Mouse (Mus musculus): ENCODE data around the gene Il19. TPM values are rescaled to one million over a fixed set of nuclear protein-coding genes. Genes with fewer than 3 reads are reported as not detected.

Il19 gene
- not detected for total RNA-seq (2021)
- long read RNA-seq, experiment 1, result 0 reads
- long read RNA-seq, experiment 2, result 0 reads

DNA sequence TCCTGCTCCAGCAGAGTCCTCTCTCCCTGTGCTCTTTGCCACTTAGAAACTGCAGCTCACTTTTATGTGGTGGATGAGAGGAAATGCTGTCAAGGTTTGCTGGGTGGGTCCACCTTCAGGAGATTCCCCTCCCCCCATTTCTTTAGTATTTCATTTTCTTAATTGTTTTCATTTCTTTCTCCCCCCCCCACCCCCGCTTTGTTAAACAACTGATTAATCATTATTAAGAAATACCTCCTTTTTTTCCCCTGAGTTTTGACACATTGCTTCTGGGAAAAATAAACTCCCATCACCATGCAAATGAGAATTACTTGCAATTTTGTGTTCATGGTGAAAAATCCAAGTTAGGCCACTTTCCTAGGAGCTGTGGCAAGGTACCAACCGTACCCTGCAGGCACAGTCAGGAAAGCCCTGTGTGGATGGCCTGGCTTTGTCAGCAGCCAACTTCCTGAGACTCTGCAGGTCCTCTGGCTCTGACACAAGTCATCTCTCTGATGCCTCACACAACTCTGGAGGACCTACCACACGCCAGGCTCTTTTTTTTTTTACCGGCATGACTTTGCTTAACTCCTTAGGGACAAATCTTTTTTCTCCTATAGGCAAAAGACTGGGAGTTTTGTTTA, at the start of gene Il19:
Il19 (minus strand) TSS at position 51 of the 623 bp plus-strand sequence.
- Histone ChIP-seq H3K27ac (no peak within 1 kb of the TSS), H3K4me3 (no peak within 1 kb of the TSS)
- no peak for DNase-seq (ENCODE audit: extremely low spot score in 1 of 2, low spot score in 2 of 2)
- intact Hi-C loops (cut with DNase I), result no loop called here
- no peak for TF ChIP-seq CTCF (IDR thresholded peaks at IDR 0.05)

DNA sequence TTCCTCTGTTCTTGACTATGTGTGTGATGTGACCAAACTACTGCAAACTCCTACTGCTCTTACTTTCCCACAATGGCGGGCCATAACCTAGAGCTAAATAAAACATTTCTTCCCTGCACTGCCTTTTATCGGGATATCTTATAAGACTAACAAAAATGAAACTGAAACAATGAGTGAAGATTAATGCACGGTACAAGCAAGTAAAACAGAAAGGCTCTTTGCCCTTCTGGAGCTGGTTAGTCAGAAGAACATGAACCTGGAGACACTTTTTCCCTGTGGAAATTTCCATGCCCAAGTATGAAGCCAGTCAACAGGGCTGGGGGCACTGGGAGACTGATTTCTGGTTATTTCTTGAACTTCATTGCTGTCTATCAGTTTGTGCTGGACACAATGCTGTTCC, 49.4 kb upstream of the Il19 start:
- TF ChIP-seq CTCF (IDR thresholded peaks at IDR 0.05), result no peak
- no peak overlapping the region for H3K27ac ChIP-seq
- intact Hi-C loops (cut with DNase I), result loop anchor here (10.0 kb wide), 1 partner anchor 285 kb away; the partner anchor contains the start of gene Ikbke
- no peak for DNase-seq (ENCODE audit: extremely low spot score in 1 of 2, low spot score in 2 of 2)
- no peak overlapping the region for H3K4me3 ChIP-seq

GRCm38 (mm10) chr1:130987418-130987817, 47.5 kb upstream of the Il19 start:
- TF ChIP-seq CTCF (IDR thresholded peaks at IDR 0.05), result no peak
- intact Hi-C loops (cut with DNase I), result loop anchor here (10.0 kb wide), 1 partner anchor 287 kb away; the partner anchor contains the start of gene Ikbke
- no peak overlapping the region for H3K27ac ChIP-seq
- no peak overlapping the region for H3K4me3 ChIP-seq
- no peak for DNase-seq (ENCODE audit: extremely low spot score in 1 of 2, low spot score in 2 of 2)

GRCm38 (mm10) chr1:130987001-130987400, 47.1 kb upstream of the Il19 start:
- no peak for DNase-seq (ENCODE audit: extremely low spot score in 1 of 2, low spot score in 2 of 2)
- Histone ChIP-seq H3K4me3 (no peak overlapping the region), H3K27ac (no peak overlapping the region)
- no peak for TF ChIP-seq CTCF (IDR thresholded peaks at IDR 0.05)
- intact Hi-C loops (cut with DNase I), result loop anchor here (10.0 kb wide), 1 partner anchor 288 kb away; the partner anchor contains the start of gene Ikbke

DNA sequence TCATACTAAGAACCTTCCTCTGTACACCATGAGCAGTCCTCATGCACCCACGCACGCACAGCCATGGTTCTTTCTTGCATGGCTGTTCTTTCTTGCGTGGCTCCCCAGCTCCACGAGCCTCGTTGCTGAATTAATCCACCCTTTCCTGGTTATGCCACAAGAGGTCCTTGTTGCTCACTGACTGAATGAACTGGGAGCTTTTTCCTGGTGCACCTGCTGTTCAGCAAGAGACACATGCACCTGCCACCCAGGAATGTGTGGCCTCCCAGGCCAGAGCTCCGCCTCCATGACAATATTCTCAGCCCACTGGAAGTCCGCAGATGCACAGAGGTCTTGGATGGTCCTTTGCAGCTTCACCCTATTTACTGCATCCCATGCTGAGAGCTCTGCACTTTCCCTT, 44.5 kb upstream of the Il19 start:
- no peak for DNase-seq (ENCODE audit: extremely low spot score in 1 of 2, low spot score in 2 of 2)
- no peak overlapping the region for H3K27ac ChIP-seq
- H3K4me3 ChIP-seq, result no peak overlapping the region
- TF ChIP-seq CTCF (IDR thresholded peaks at IDR 0.05), result peak; percentile 39
- intact Hi-C loops (cut with DNase I), result loop anchor here (2.0 to 10.0 kb wide), 2 partner anchors 68 to 290 kb away; partner anchors contain the start of gene Ikbke

DNA sequence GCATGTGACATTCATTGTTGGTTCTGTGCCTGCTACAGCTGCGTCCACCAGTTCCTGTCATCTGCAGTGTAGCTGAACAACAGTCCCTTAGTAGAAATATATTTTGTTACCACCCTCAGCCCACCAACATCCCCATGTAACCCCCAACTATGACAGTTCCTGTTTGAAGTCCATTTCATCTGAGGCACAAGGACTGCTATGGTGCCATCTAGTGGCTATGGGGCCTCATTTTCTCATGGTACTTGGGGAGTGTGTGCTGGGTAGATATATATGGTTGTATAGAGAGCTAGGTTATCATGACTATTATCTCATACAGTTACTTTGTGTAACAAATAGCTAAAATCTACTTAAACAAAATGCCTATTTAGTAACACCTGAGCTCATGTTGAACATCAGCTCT, 39.5 kb upstream of the Il19 start:
- peak; percentile 81 for TF ChIP-seq CTCF (IDR thresholded peaks at IDR 0.05)
- Histone ChIP-seq H3K27ac (no peak overlapping the region), H3K4me3 (no peak overlapping the region)
- DNase-seq (ENCODE audit: extremely low spot score in 1 of 2, low spot score in 2 of 2), result peak; percentile 27
- intact Hi-C loops (cut with DNase I), result loop anchor here (1.0 kb wide), 1 partner anchor 102 kb away; no protein-coding TSS in a partner anchor

DNA sequence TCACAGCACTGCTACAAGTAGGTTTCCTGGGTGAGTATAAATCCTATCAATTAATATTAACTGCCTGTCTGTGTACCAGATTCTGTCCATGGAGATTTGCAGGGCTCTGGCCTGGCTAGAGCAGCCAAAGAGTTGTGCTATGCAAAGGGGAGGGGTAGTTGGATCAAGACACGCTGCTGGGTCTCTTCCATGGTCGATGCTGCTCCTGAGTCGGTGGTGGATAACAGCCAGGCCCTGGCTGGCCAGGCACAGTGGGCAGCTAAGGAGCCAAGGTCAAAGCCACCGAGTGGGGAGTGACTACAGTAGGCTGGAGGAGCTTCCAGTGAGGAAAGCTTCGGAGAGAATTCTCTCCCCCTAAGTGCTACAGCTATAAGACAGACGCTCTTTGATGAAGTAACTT, 24.0 kb upstream of the Il19 start:
- DNase-seq (ENCODE audit: extremely low spot score in 1 of 2, low spot score in 2 of 2), result no peak
- H3K4me3 ChIP-seq, result no peak overlapping the region
- intact Hi-C loops (cut with DNase I), result loop anchor here (10.0 kb wide), 1 partner anchor 419 kb away; no protein-coding TSS in a partner anchor
- no peak overlapping the region for H3K27ac ChIP-seq
- TF ChIP-seq CTCF (IDR thresholded peaks at IDR 0.05), result no peak

- TF ChIP-seq CTCF (IDR thresholded peaks at IDR 0.05), result no peak
- no peak for DNase-seq (ENCODE audit: extremely low spot score in 1 of 2, low spot score in 2 of 2)
- no peak overlapping the region for H3K4me3 ChIP-seq
- intact Hi-C loops (cut with DNase I), result no loop called here
- H3K27ac ChIP-seq, result no peak overlapping the region
These were observed 7.0 kb upstream of the Il19 start for GRCm38 (mm10) chr1:130946920-130947319.

GRCm38 (mm10) chr1:130941801-130942200, 1.9 kb upstream of the Il19 start:
- intact Hi-C loops (cut with DNase I), result no loop called here
- no peak overlapping the region for H3K4me3 ChIP-seq
- no peak for TF ChIP-seq CTCF (IDR thresholded peaks at IDR 0.05)
- H3K27ac ChIP-seq, result no peak overlapping the region
- DNase-seq (ENCODE audit: extremely low spot score in 1 of 2, low spot score in 2 of 2), result no peak

DNA sequence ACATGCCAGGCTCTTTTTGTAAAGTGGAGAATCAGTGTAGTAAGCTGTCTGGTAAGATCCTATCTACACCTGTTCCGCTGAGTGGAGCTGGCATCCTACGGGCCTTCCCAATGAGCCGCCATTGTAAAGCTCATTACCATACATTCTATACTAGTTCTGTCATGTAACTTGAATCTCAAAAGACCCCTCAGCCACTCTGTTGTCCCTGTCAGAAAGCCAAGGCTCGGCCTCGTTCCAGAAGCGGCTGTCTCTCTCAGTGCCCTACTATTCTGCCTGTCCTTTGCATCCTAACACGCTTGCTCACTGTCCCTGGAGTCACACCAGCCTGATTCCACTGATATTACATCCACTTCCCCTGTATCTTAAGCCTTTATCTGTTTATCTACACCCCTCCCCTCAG, 1.7 kb downstream of the Il19 start:
- TF ChIP-seq CTCF (IDR thresholded peaks at IDR 0.05), result no peak
- intact Hi-C loops (cut with DNase I), result no loop called here
- no peak for DNase-seq (ENCODE audit: extremely low spot score in 1 of 2, low spot score in 2 of 2)
- H3K4me3 ChIP-seq, result no peak overlapping the region
- H3K27ac ChIP-seq, result no peak overlapping the region

DNA sequence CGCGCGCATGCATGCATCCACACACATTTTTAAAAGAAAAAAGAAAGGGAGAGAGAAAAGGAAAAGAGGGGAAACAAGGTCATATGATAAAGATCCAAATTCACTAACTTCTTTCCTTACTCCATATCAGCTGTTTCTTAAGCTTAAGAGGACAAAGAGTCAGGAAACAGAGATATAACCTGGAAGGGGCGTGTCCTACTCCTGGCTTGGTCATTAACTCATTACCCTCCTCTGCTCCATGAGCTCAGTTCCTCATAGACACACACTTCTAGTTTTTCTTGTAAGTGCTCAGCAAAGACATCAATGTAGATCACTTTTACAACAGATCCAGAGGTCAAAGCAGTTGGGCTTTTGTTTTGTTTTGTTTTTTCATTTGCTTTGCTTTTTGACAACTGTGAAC, 2.7 kb downstream of the Il19 start:
- intact Hi-C loops (cut with DNase I), result no loop called here
- DNase-seq (ENCODE audit: extremely low spot score in 1 of 2, low spot score in 2 of 2), result no peak
- no peak overlapping the region for H3K4me3 ChIP-seq
- H3K27ac ChIP-seq, result no peak overlapping the region
- no peak for TF ChIP-seq CTCF (IDR thresholded peaks at IDR 0.05)

DNA sequence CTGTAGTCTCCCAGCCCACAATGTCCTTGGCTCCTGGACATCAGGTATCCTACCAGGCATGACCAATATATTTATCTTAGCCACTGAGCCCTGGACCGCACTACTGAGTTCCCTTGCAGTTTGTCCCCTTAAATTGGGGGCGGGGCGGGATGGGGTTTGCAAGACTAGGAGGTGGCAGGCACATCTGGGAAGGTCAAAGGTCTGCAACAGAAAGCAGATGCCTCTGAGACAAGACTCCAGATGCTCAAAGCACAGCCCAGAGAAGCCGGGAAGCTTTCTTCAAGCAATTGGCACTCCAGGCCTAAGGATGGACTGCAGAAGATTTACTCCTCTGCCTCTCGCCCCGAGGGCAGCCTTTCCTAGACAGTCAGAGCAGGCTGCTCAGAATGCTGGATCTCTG, 3.6 kb downstream of the Il19 start:
- Histone ChIP-seq H3K27ac (no peak overlapping the region), H3K4me3 (no peak overlapping the region)
- intact Hi-C loops (cut with DNase I), result no loop called here
- no peak for DNase-seq (ENCODE audit: extremely low spot score in 1 of 2, low spot score in 2 of 2)
- no peak for TF ChIP-seq CTCF (IDR thresholded peaks at IDR 0.05)

GRCm38 (mm10) chr1:130926484-130926883, 13.4 kb downstream of the Il19 start:
- Histone ChIP-seq H3K4me3 (no peak overlapping the region), H3K27ac (no peak overlapping the region)
- intact Hi-C loops (cut with DNase I), result no loop called here
- no peak for DNase-seq (ENCODE audit: extremely low spot score in 1 of 2, low spot score in 2 of 2)
- TF ChIP-seq CTCF (IDR thresholded peaks at IDR 0.05), result peak; percentile 15

Measured in left cerebral cortex, adult 2 months (tissue).